Mouse (Mus musculus): ENCODE data around the gene Pak7. TPM values are rescaled to one million over a fixed set of nuclear protein-coding genes. Genes with fewer than 3 reads are reported as not detected.

Pak7 gene
- polyA plus RNA-seq, 1 experiment, result 29.2 TPM

GRCm38 (mm10) chr2:136057861-136058331 lies 329.9 kb downstream of the Pak7 start:
- Histone ChIP-seq H3K27ac (ENCODE audit: insufficient read depth, low read length) (peak overlapping the region; percentile 76; the same call in 1 of the 2 replicates), H3K4me3 (ENCODE audit: insufficient read depth, low read length) (peak overlapping the region; percentile 99)
- TF ChIP-seq CTCF (IDR thresholded peaks at IDR 0.05; ENCODE audit: extremely low read depth, insufficient read depth, low read length), result no peak
- peak; percentile 38; the same call in 1 of the 2 replicates for TF ChIP-seq POLR2A (IDR thresholded peaks at IDR 0.05; ENCODE audit: extremely low read depth, insufficient read depth, low read length)

GRCm38 (mm10) chr2:136051688-136052289 lies 336.0 kb downstream of the Pak7 start, which contains the start of gene Lamp5:
Lamp5 (plus strand) TSS chr2:136052239.
- H3K27ac ChIP-seq (ENCODE audit: insufficient read depth, low read length), result 0 out of 2 replicates have a peak within 1 kb of the TSS, but pooled peaks have one; percentile 32
- H3K4me1 ChIP-seq (ENCODE audit: control insufficient read depth, insufficient read depth, low read length), result peaks cover 4% of the 10 kb centered on the region
- TF ChIP-seq POLR2A (IDR thresholded peaks at IDR 0.05; ENCODE audit: extremely low read depth, insufficient read depth, low read length), result no peak
- TF ChIP-seq CTCF (IDR thresholded peaks at IDR 0.05; ENCODE audit: extremely low read depth, insufficient read depth, low read length), result no peak
- H3K4me3 ChIP-seq (ENCODE audit: insufficient read depth, low read length), result peak within 1 kb of the TSS; percentile 12

More at GRCm38 (mm10) chr2:136057861-136058331, 329.9 kb downstream of the Pak7 start:
- no peaks in the 10 kb centered on the region for H3K4me1 ChIP-seq (ENCODE audit: control insufficient read depth, insufficient read depth, low read length)

GRCm38 (mm10) chr2:136050793-136051615 lies 336.8 kb downstream of the Pak7 start:
- peak overlapping the region; percentile 12 for H3K4me3 ChIP-seq (ENCODE audit: insufficient read depth, low read length)
- H3K27ac ChIP-seq (ENCODE audit: insufficient read depth, low read length), result 0 out of 2 replicates have a peak overlapping the region, but pooled peaks have one; percentile 17
- H3K4me1 ChIP-seq (ENCODE audit: control insufficient read depth, insufficient read depth, low read length), result peaks cover 4% of the 10 kb centered on the region
- TF ChIP-seq CTCF (IDR thresholded peaks at IDR 0.05; ENCODE audit: extremely low read depth, insufficient read depth, low read length) (no peak), POLR2A (IDR thresholded peaks at IDR 0.05; ENCODE audit: extremely low read depth, insufficient read depth, low read length) (no peak)

DNA sequence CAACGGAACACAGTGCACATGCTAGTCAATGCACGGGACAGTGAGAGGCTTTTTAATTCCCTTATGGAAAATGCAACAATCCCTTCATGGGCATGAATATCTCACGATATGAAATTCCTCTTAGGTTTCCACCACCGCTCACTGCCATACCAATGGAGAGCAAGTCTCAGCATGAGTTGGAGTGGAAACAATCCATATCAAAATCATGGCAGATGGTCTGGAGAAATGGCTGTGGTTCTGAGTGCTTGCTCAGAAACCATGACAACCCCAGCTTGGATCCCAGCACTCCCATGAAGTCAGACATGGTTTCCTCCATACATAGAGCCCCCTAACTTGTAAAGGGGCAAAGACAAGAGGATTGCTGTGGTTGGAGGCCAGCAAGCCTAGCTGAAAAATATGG lies 339.3 kb downstream of the Pak7 start:
- TF ChIP-seq CTCF (IDR thresholded peaks at IDR 0.05; ENCODE audit: extremely low read depth, insufficient read depth, low read length) (no peak), POLR2A (IDR thresholded peaks at IDR 0.05; ENCODE audit: extremely low read depth, insufficient read depth, low read length) (no peak)
- Histone ChIP-seq H3K4me3 (ENCODE audit: insufficient read depth, low read length) (no peak overlapping the region), H3K27ac (ENCODE audit: insufficient read depth, low read length) (no peak overlapping the region), H3K4me1 (ENCODE audit: control insufficient read depth, insufficient read depth, low read length) (peaks cover 4% of the 10 kb centered on the region)

Other genes starting within 250 kb of the Pak7 start
- gene Ankef1, start 113.9 kb upstream of the Pak7 start, polyA plus RNA-seq (2012; rRNA removed), result 0.35 and 0.44 TPM in 2 replicates

Data from cortical plate, adult 2 months (tissue).